Mouse (Mus musculus): ENCODE results near the gene Mospd3. TPM values are rescaled to one million over a fixed set of nuclear protein-coding genes. Genes with fewer than 3 reads are reported as not detected.

Mospd3 gene
- total RNA-seq (2014; rRNA removed; ENCODE audit: low replicate concordance), result 9.3 TPM in 1 of 2 replicates, not detected in the other
- 18.3 and 19.7 TPM in 2 replicates for polyA plus RNA-seq (2015; fragmentation: Nextera tagmentation; extraction: Ambion mirVana)

DNA sequence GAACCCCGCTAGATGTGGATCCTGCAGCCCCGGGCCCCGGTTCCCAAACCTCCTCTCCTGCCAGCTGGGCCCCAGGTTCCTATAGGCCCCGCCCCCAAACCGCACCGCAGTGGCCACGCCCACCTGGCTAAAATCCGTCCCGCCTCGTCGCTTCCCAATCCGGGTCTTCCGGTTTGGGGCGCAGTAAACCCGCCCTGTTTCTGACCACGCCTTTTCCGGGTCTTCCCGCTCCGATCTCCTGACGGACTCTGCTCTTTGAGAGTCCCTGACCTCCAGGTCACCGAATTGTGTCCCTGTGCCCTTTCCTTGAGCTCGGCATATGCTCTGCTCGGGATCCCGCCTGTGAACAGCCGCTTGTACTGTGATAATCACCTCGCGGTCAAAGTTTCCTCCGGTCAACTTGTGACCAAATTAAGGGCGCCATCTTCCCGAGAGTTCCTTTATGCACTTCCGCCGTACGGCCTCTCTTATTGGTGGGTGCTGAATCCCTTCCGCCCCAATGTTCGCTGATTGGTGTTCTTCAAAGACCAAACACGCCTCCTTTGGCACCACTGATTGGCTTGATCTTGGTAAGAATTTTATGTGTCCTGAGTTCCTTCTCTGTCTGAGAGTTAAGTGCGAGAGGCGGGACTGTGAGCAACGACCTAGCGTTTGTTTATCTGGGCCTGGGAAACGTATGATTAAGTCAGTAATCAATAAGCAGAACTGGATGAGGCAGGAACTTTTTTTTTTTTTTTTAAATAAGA is at the start of gene Mospd3:
Gene Mospd3, minus strand, starts transcription at position 440 of the 746 bp plus-strand sequence.
- Histone ChIP-seq H3K4me1 (ENCODE audit: control insufficient read depth, insufficient read depth) (peaks cover 13% of the 10 kb centered on the region; the same call in 1 of the 2 replicates), H3K27me3 (ENCODE audit: control insufficient read depth, insufficient read depth, low read length) (no peaks in the 10 kb centered on the region), H3K4me3 (ENCODE audit: low read depth, low read length) (peak within 1 kb of the TSS; percentile 68), H3K4me2 (ENCODE audit: low read depth, low read length) (peak within 1 kb of the TSS; percentile 92), H3K9me3 (replicated peaks; ENCODE audit: control insufficient read depth, low read length) (no peaks in the 10 kb centered on the region), H3K36me3 (replicated peaks; ENCODE audit: control insufficient read depth, insufficient read depth, low read length) (peaks cover 19% of the 10 kb centered on the region), H3K27ac (ENCODE audit: low read depth) (peak within 1 kb of the TSS; percentile 90), H3K9ac (replicated peaks; ENCODE audit: low read depth, low read length) (peak within 1 kb of the TSS; percentile 74)
- TF ChIP-seq EP300 (IDR thresholded peaks at IDR 0.05; ENCODE audit: low read depth) (no peak; the same call in 1 of the 2 replicates), CTCF (IDR thresholded peaks at IDR 0.05; ENCODE audit: low read depth) (no peak)
- ATAC-seq (ENCODE audit: insufficient read depth, low read depth), result peak; percentile 95
- WGBS, result under 1% methylated on average over 41 of the region's 41 CpGs
- peak; percentile 99 for DNase-seq (ENCODE audit: low spot score)

GRCm38 (mm10) chr5:137649669-137650571 is 49.1 kb upstream of the Mospd3 start:
- H3K9me3 ChIP-seq (replicated peaks; ENCODE audit: control insufficient read depth, low read length), result no peaks in the 10 kb centered on the region
- DNase-seq (ENCODE audit: low spot score) (no peak), ATAC-seq (ENCODE audit: insufficient read depth, low read depth) (no peak)
- H3K27ac ChIP-seq (ENCODE audit: low read depth), result peak overlapping the region; percentile 5; the same call in 1 of the 2 replicates
- no peak overlapping the region for H3K4me3 ChIP-seq (ENCODE audit: low read depth, low read length)
- H3K36me3 ChIP-seq (replicated peaks; ENCODE audit: control insufficient read depth, insufficient read depth, low read length), result peaks cover 24% of the 10 kb centered on the region; the same call in 1 of the 2 replicates
- peaks cover 20% of the 10 kb centered on the region; the same call in 1 of the 2 replicates for H3K27me3 ChIP-seq (ENCODE audit: control insufficient read depth, insufficient read depth, low read length)
- H3K9ac ChIP-seq (replicated peaks; ENCODE audit: low read depth, low read length), result no peak overlapping the region
- 0 out of 2 replicates have a peak overlapping the region, but pooled peaks have one; percentile 21 for H3K4me2 ChIP-seq (ENCODE audit: low read depth, low read length)
- 21% methylated on average over 18 of the region's 18 CpGs for WGBS
- no peak for TF ChIP-seq CTCF (IDR thresholded peaks at IDR 0.05; ENCODE audit: low read depth)
- TF ChIP-seq EP300 (IDR thresholded peaks at IDR 0.05; ENCODE audit: low read depth), result no peak
- H3K4me1 ChIP-seq (ENCODE audit: control insufficient read depth, insufficient read depth), result peaks cover 5% of the 10 kb centered on the region; the same call in 1 of the 2 replicates

GRCm38 (mm10) chr5:137649251-137649650 is 48.4 kb upstream of the Mospd3 start:
- H3K27ac ChIP-seq (ENCODE audit: low read depth), result peak overlapping the region; percentile 5; the same call in 1 of the 2 replicates

DNA sequence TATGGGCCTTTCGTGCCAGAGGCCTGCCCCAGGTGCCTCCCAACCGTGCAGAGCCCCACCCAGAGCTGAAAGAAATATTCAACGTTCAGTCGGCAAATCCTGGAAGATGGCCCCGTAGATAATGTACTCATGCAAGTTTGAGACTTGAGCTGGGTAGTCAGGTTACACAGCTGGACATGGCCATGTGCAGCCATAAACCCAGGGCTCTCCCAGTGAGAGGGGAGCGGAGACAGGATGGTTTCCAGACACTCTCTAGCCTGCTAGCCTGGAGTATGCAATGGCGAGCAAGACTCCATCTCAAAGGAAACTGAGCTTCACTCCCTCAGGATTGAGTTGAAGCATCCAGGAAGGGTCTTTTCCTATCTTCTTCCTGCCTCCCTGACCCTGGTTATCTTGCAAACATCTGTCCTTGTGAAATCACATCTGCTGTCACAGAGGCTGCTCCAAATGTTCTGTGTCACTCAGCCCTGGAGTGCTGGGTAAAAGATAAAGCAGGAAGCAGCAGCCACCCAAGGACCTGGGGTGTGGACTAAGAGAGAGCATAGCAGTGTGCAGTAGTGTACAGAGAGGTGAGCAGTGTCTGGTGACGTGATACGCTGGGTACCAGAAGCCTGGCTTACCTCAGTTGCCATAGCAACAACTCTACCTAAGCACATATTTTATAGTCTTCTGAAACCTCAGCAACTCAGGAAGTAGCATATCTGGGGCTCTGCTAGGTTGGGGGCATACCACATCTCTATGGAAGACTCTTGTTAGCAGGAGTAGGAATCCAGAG is 47.2 kb upstream of the Mospd3 start:
- Histone ChIP-seq H3K27me3 (ENCODE audit: control insufficient read depth, insufficient read depth, low read length) (peaks cover 33% of the 10 kb centered on the region), H3K4me3 (ENCODE audit: low read depth, low read length) (no peak overlapping the region), H3K4me2 (ENCODE audit: low read depth, low read length) (no peak overlapping the region), H3K36me3 (replicated peaks; ENCODE audit: control insufficient read depth, insufficient read depth, low read length) (peaks cover 10% of the 10 kb centered on the region; the same call in 1 of the 2 replicates), H3K27ac (ENCODE audit: low read depth) (no peak overlapping the region), H3K4me1 (ENCODE audit: control insufficient read depth, insufficient read depth) (peaks cover 5% of the 10 kb centered on the region; the same call in 1 of the 2 replicates), H3K9ac (replicated peaks; ENCODE audit: low read depth, low read length) (no peak overlapping the region), H3K9me3 (replicated peaks; ENCODE audit: control insufficient read depth, low read length) (no peaks in the 10 kb centered on the region)
- no peak for DNase-seq (ENCODE audit: low spot score)
- WGBS, result 51% methylated on average over 9 of the region's 9 CpGs
- no peak for TF ChIP-seq EP300 (IDR thresholded peaks at IDR 0.05; ENCODE audit: low read depth)
- no peak for TF ChIP-seq CTCF (IDR thresholded peaks at IDR 0.05; ENCODE audit: low read depth)
- ATAC-seq (ENCODE audit: insufficient read depth, low read depth), result no peak

More at GRCm38 (mm10) chr5:137649251-137649650, 48.4 kb upstream of the Mospd3 start:
- H3K36me3 ChIP-seq (replicated peaks; ENCODE audit: control insufficient read depth, insufficient read depth, low read length), result peaks cover 20% of the 10 kb centered on the region; the same call in 1 of the 2 replicates
- H3K4me2 ChIP-seq (ENCODE audit: low read depth, low read length), result no peak overlapping the region
- peaks cover 25% of the 10 kb centered on the region for H3K27me3 ChIP-seq (ENCODE audit: control insufficient read depth, insufficient read depth, low read length)
- H3K4me3 ChIP-seq (ENCODE audit: low read depth, low read length), result no peak overlapping the region
- peaks cover 5% of the 10 kb centered on the region; the same call in 1 of the 2 replicates for H3K4me1 ChIP-seq (ENCODE audit: control insufficient read depth, insufficient read depth)
- 36% methylated on average over 4 of the region's 4 CpGs for WGBS
- H3K9ac ChIP-seq (replicated peaks; ENCODE audit: low read depth, low read length), result no peak overlapping the region
- TF ChIP-seq EP300 (IDR thresholded peaks at IDR 0.05; ENCODE audit: low read depth) (no peak), CTCF (IDR thresholded peaks at IDR 0.05; ENCODE audit: low read depth) (no peak)
- DNase-seq (ENCODE audit: low spot score) (no peak), ATAC-seq (ENCODE audit: insufficient read depth, low read depth) (no peak)
- no peaks in the 10 kb centered on the region for H3K9me3 ChIP-seq (replicated peaks; ENCODE audit: control insufficient read depth, low read length)
